Mouse (Mus musculus) thymus, adult 2 months (tissue): ENCODE results near the gene Dvl2. TPM values are rescaled to one million over a fixed set of nuclear protein-coding genes. Genes with fewer than 3 reads are reported as not detected.

ENCODE experiments used
- DNase-seq: peaks from one replicate; pipeline ENCODE4 v3.0.0; 2021
- H3K27ac ChIP-seq: fragments of 200-500 bp; 2 replicates; pipeline ENCODE4 v1.5.1; 2012; ENCODE audit warnings: low read length, control low read depth; ENCODE audit not compliant: control insufficient read depth, insufficient read depth
- H3K27me3 ChIP-seq: fragments of 200-500 bp; 2 replicates; pipeline ENCODE4 v1.6.1; 2012; ENCODE audit warnings: mild to moderate bottlenecking, low read length, moderate library complexity, mixed read lengths; ENCODE audit not compliant: control insufficient read depth, insufficient read depth
- H3K36me3 ChIP-seq: fragments of 200-500 bp; 2 replicates; pipeline ENCODE4 v1.6.1; 2012; ENCODE audit warnings: mild to moderate bottlenecking, low read length, moderate library complexity; ENCODE audit not compliant: control insufficient read depth, insufficient read depth
- H3K4me1 ChIP-seq: fragments of 200-500 bp; replicated peaks from 2 replicates; pipeline ENCODE4 v1.6.1; 2012; ENCODE audit warnings: low read length; ENCODE audit not compliant: control insufficient read depth, insufficient read depth
- H3K4me3 ChIP-seq: fragments of 200-500 bp; 2 replicates; pipeline ENCODE4 v1.5.1; 2012; ENCODE audit warnings: mild to moderate bottlenecking, low read length, control low read depth, moderate library complexity; ENCODE audit not compliant: control insufficient read depth, insufficient read depth
- CTCF ChIP-seq: fragments of 200-500 bp; IDR thresholded peaks from 2 replicates; pipeline ENCODE4 v1.5.1; 2012; ENCODE audit warnings: mild to moderate bottlenecking, control low read depth, low read length, moderate library complexity, borderline replicate concordance; ENCODE audit not compliant: control insufficient read depth, poor library complexity, insufficient read depth; ENCODE audit errors: extremely low read depth
- POLR2A ChIP-seq: fragments of 200-500 bp; IDR thresholded peaks from 2 replicates; pipeline ENCODE4 v1.6.1; 2012; ENCODE audit warnings: mild to moderate bottlenecking, low read length, control low read depth, moderate library complexity; ENCODE audit not compliant: control insufficient read depth, poor library complexity, insufficient read depth; ENCODE audit errors: extremely low read depth
- WGBS: fragments of 180-500 bp; shearing (Covaris S2); methylation state at CpG from one replicate; pipeline ENCODE4 v1.1.7; 2018; 5-methylcytosine and 5-hydroxymethylcytosine counted together
- polyA plus RNA-seq: library from polyadenylated mRNA; depleted of rRNA; stranded (reverse); fragments of >200 nt; gene quantifications from 2 replicates; pipeline ENCODE4 v1.2.3, GENCODE M21; 2012; rRNA removed

Gene Dvl2
- polyA plus RNA-seq, 1 experiment, result 52.4 TPM

DNA sequence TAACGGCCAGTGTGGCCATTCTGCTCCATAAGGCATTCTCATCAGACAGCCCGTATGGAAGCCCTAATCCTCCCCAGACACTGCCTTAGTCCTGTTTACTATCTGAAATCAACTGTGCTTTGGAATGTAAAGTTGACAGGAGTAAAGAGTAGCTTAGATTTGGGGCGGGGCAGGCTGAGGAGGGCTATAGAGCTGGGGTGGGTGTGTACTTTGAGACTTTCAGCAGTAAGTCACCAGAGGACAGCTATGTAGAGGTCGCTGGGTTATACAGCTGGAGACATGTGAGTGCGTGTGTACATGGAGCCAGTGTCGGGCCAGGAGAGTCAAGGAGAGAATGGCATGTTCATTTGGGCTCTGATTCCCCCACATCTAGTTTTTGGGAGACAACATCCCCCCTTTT is 59.5 kb downstream of the Dvl2 start:
- no peaks in the 10 kb centered on the region for H3K27me3 ChIP-seq
- TF ChIP-seq CTCF, result no peak
- TF ChIP-seq POLR2A, result no peak
- H3K4me1 ChIP-seq, result no peaks in the 10 kb centered on the region
- H3K4me3 ChIP-seq, result no peak overlapping the region
- WGBS, result 87% methylated on average over 6 of the region's 6 CpGs
- H3K36me3 ChIP-seq, result no peaks in the 10 kb centered on the region
- H3K27ac ChIP-seq, result no peak overlapping the region
- no peak for DNase-seq

Other genes starting within 250 kb of the Dvl2 start
- 113 and 125 TPM in 2 replicates for gene Polr2a, start 242.0 kb upstream of the Dvl2 start, polyA plus RNA-seq
- gene Slc35g3, start 238.6 kb upstream of the Dvl2 start, polyA plus RNA-seq, result 0.08 and 0.29 TPM in 2 replicates
- 32.2 and 35.6 TPM in 2 replicates for gene Zbtb4, start 234.7 kb upstream of the Dvl2 start, polyA plus RNA-seq
- 12.9 and 15.7 TPM in 2 replicates for gene Chrnb1, start 204.7 kb upstream of the Dvl2 start, polyA plus RNA-seq
- gene Fgf11, start 198.7 kb upstream of the Dvl2 start, polyA plus RNA-seq, result 1.7 and 2.4 TPM in 2 replicates
- gene Tmem102, start 195.0 kb upstream of the Dvl2 start, polyA plus RNA-seq, result 4.7 and 5.1 TPM in 2 replicates
- 0.05 TPM in 1 of 2 replicates, not detected in the other for gene Gm39566, start 185.3 kb upstream of the Dvl2 start, polyA plus RNA-seq
- 0.22 TPM in 1 of 2 replicates, not detected in the other for gene Spem2, start 182.1 kb upstream of the Dvl2 start, polyA plus RNA-seq
- 0.20 and 0.61 TPM in 2 replicates for gene Spem1, start 178.4 kb upstream of the Dvl2 start, polyA plus RNA-seq
- gene Nlgn2, start 162.8 kb upstream of the Dvl2 start, polyA plus RNA-seq, result 14.4 and 15.3 TPM in 2 replicates
- gene Tmem256, start 162.1 kb upstream of the Dvl2 start, polyA plus RNA-seq, result 160 and 224 TPM in 2 replicates
- 132 and 142 TPM in 2 replicates for gene Plscr3, start 154.2 kb upstream of the Dvl2 start, polyA plus RNA-seq
- 2.6 and 3.1 TPM in 2 replicates for gene Tnk1, start 141.9 kb upstream of the Dvl2 start, polyA plus RNA-seq
- gene Tmem95, start 122.6 kb upstream of the Dvl2 start, polyA plus RNA-seq, result not detected in 2 replicates
- gene Kctd11, start 119.2 kb upstream of the Dvl2 start, polyA plus RNA-seq, result 6.2 and 8.0 TPM in 2 replicates
- gene Acap1, start 105.1 kb upstream of the Dvl2 start, polyA plus RNA-seq, result 405 and 462 TPM in 2 replicates
- 7.1 and 10.2 TPM in 2 replicates for gene 2810408A11Rik, start 99.6 kb upstream of the Dvl2 start, polyA plus RNA-seq
- gene Neurl4, start 99.5 kb upstream of the Dvl2 start, polyA plus RNA-seq, result 85.3 and 90.7 TPM in 2 replicates
- 236 and 272 TPM in 2 replicates for gene Gps2, start 86.7 kb upstream of the Dvl2 start, polyA plus RNA-seq
- 618 and 719 TPM in 2 replicates for gene Eif5a, start 78.6 kb upstream of the Dvl2 start, polyA plus RNA-seq
- 20.0 and 49.6 TPM in 2 replicates for gene Ybx2, start 64.8 kb upstream of the Dvl2 start, polyA plus RNA-seq
- gene Slc2a4, start 52.4 kb upstream of the Dvl2 start, polyA plus RNA-seq, result 36.3 and 58.9 TPM in 2 replicates
- 6.0 and 6.5 TPM in 2 replicates for gene Cldn7, start 35.8 kb upstream of the Dvl2 start, polyA plus RNA-seq
- 133 and 148 TPM in 2 replicates for gene Ctdnep1, start 19.4 kb upstream of the Dvl2 start, polyA plus RNA-seq
- gene Elp5, start 18.1 kb upstream of the Dvl2 start, polyA plus RNA-seq, result 69.4 and 75.3 TPM in 2 replicates
- 270 and 395 TPM in 2 replicates for gene Gabarap, start 9.5 kb upstream of the Dvl2 start, polyA plus RNA-seq
- gene Phf23, start 4.8 kb upstream of the Dvl2 start, polyA plus RNA-seq, result 36.5 and 43.4 TPM in 2 replicates
- 88.5 and 110 TPM in 2 replicates for gene Acadvl, start 14.8 kb downstream of the Dvl2 start, polyA plus RNA-seq
- gene Dlg4, start 16.3 kb downstream of the Dvl2 start, polyA plus RNA-seq, result 71.7 and 72.1 TPM in 2 replicates
- 1.3 TPM in 1 of 2 replicates, not detected in the other for gene Asgr1, start 53.5 kb downstream of the Dvl2 start, polyA plus RNA-seq
- 0.65 and 1.2 TPM in 2 replicates for gene Asgr2, start 92.0 kb downstream of the Dvl2 start, polyA plus RNA-seq
- gene Mgl2, start 129.7 kb downstream of the Dvl2 start, polyA plus RNA-seq, result 6.4 and 6.8 TPM in 2 replicates
- gene Clec10a, start 155.6 kb downstream of the Dvl2 start, polyA plus RNA-seq, result 4.1 and 4.6 TPM in 2 replicates
- gene Slc16a11, start 212.2 kb downstream of the Dvl2 start, polyA plus RNA-seq, result 4.5 and 5.3 TPM in 2 replicates
- gene Slc16a13, start 220.5 kb downstream of the Dvl2 start, polyA plus RNA-seq, result 2.9 and 6.1 TPM in 2 replicates
- gene Bcl6b, start 229.2 kb downstream of the Dvl2 start, polyA plus RNA-seq, result 0.97 and 1.6 TPM in 2 replicates
- gene 0610010K14Rik, start 237.3 kb downstream of the Dvl2 start, polyA plus RNA-seq, result 150 and 153 TPM in 2 replicates
- 11.1 and 11.6 TPM in 2 replicates for gene Gm21988, start 239.2 kb downstream of the Dvl2 start, polyA plus RNA-seq
- 173 and 186 TPM in 2 replicates for gene Rnasek, start 239.2 kb downstream of the Dvl2 start, polyA plus RNA-seq